Mouse (Mus musculus) lung, postnatal 0 days (tissue): ENCODE data around the gene Jdp2. TPM values are rescaled to one million over a fixed set of nuclear protein-coding genes. Genes with fewer than 3 reads are reported as not detected.

Experiments used
- ATAC-seq: fragments of 200-750 bp; cut with Nextera tagmentation; 2 replicates; pipeline ENCODE4 v1.8.0; 2017; ENCODE audit warnings: moderate library complexity
- DNase-seq: peaks from one replicate; pipeline ENCODE4 v3.0.0-alpha.2; 2016; ENCODE audit warnings: low spot score
- H3K27ac ChIP-seq: fragments of 300-500 bp; sonication (generic); 2 replicates; pipeline ENCODE4 v1.5.1; 2014; ENCODE audit warnings: antibody characterized with exemption, mild to moderate bottlenecking, low read length, mixed read lengths
- H3K27me3 ChIP-seq: fragments of 300-500 bp; sonication (generic); replicated peaks from 2 replicates; pipeline ENCODE4 v1.6.1; 2014; ENCODE audit warnings: low read length, mixed read lengths; ENCODE audit not compliant: insufficient read depth
- H3K36me3 ChIP-seq: fragments of 300-500 bp; sonication (generic); 2 replicates; pipeline ENCODE4 v1.6.1; 2014; ENCODE audit warnings: low read length, mixed read lengths; ENCODE audit not compliant: insufficient read depth
- H3K4me1 ChIP-seq: fragments of 300-500 bp; sonication (generic); 2 replicates; pipeline ENCODE4 v1.6.1; 2014; ENCODE audit warnings: antibody characterized with exemption, low read depth, low read length, mixed read lengths; ENCODE audit not compliant: insufficient read depth
- H3K4me2 ChIP-seq: fragments of 300-500 bp; sonication (generic); replicated peaks from 2 replicates; pipeline ENCODE4 v1.6.1; 2014; ENCODE audit warnings: low read depth, mild to moderate bottlenecking, low read length, moderate library complexity, mixed read lengths
- H3K4me3 ChIP-seq: fragments of 300-500 bp; sonication (generic); 2 replicates; pipeline ENCODE4 v1.5.1; 2014; ENCODE audit warnings: low read depth, low read length
- H3K9ac ChIP-seq: fragments of 300-500 bp; sonication (generic); replicated peaks from 2 replicates; pipeline ENCODE4 v1.6.1; 2014; ENCODE audit warnings: low read depth, mild to moderate bottlenecking
- H3K9me3 ChIP-seq: fragments of 300-500 bp; sonication (generic); 2 replicates; pipeline ENCODE4 v1.6.1; 2016; ENCODE audit warnings: low read length, mixed read lengths
- CTCF ChIP-seq: IDR thresholded peaks from 2 replicates; pipeline ENCODE4 v1.5.1; 2016; ENCODE audit warnings: antibody characterized with exemption, mild to moderate bottlenecking
- EP300 ChIP-seq: IDR thresholded peaks from 2 replicates; pipeline ENCODE4 v1.6.1; 2016; ENCODE audit warnings: antibody characterized with exemption, mild to moderate bottlenecking, control low read depth
- whole genome bisulfite sequencing: fragments of 180-500 bp; shearing (Covaris S2); extraction: QIAGEN DNeasy Blood & Tissue Kit; methylation state at CpG from one replicate; pipeline ENCODE4 v1.1.7; 2014; 5-methylcytosine and 5-hydroxymethylcytosine counted together
- polyA plus RNA-seq: library from polyadenylated mRNA; unstranded; fragments of >200 nt; fragmentation: Nextera tagmentation; extraction: Ambion mirVana; gene quantifications from 2 replicates; pipeline ENCODE4 v1.2.1, GENCODE M21; 2015

Gene Jdp2
- polyA plus RNA-seq, 1 experiment from 2014 or later = 1.4 TPM

GRCm38 (mm10) chr12:85623711-85624110 is 24.9 kb downstream of the Jdp2 start:
- Histone ChIP-seq H3K9ac (no peak overlapping the region), H3K27me3 (no peaks in the 10 kb centered on the region), H3K27ac (peak overlapping the region; percentile 47), H3K4me1 (peaks cover 17% of the 10 kb centered on the region; the same call in 1 of the 2 replicates), H3K36me3 (peaks cover 8% of the 10 kb centered on the region; the same call in 1 of the 2 replicates), H3K4me3 (no peak overlapping the region), H3K4me2 (no peak overlapping the region), H3K9me3 (no peaks in the 10 kb centered on the region)
- WGBS = 10% methylated on average over 3 of the region's 3 CpGs
- DNase-seq (peak; percentile 68), ATAC-seq (peak; percentile 88)
- TF ChIP-seq EP300 = peak; percentile 77
- no peak for TF ChIP-seq CTCF

DNA sequence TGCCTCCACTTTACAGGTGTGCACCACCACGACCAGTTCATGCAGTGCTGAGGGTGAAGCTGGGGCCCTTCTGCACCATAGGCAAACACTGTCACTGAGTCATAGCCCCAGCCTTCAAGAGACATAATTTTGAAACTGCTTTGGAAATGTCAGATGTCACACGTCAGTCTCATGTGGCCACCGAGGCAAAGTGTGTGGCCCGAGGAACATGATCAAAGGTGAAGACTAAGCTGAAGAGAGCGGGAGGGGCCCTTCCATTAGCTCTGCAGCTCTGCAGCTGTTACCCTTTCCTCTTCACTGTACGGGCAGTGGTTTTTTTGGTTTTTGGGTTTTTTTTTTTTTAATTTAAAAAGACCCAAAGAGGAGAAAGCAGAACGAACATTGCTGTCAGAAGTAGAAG is 25.8 kb downstream of the Jdp2 start:
- Histone ChIP-seq H3K9me3 (no peaks in the 10 kb centered on the region), H3K27ac (peak overlapping the region; percentile 47; the same call in 1 of the 2 replicates), H3K4me3 (no peak overlapping the region), H3K4me1 (peaks cover 19% of the 10 kb centered on the region; the same call in 1 of the 2 replicates), H3K9ac (no peak overlapping the region), H3K4me2 (no peak overlapping the region), H3K27me3 (no peaks in the 10 kb centered on the region), H3K36me3 (peaks cover 8% of the 10 kb centered on the region; the same call in 1 of the 2 replicates)
- no peak for DNase-seq
- ATAC-seq = peak; percentile 34; the same call in 1 of the 2 replicates
- TF ChIP-seq EP300 = no peak
- WGBS = 46% methylated on average over 7 of the region's 7 CpGs

DNA sequence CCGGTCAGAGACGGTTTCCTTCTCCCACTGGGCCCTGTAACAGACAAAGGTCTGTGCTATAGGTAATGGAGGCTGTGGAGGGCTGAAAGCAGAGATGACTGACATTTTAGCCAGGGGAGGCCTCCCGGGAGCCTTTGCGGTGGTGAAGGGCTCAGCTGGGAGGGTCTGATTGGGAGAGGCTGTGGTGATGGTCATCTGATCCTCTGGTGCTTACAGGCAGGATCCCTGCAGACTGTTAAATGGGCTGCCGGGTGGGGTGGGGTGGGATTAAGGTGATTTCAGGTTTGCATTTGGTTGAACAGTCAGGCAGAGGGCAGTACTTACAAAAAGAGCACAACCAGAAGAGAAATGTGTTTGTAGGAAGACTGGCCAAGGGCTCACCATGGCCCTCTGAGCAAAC is 27.0 kb downstream of the Jdp2 start:
- ATAC-seq (no peak), DNase-seq (no peak)
- Histone ChIP-seq H3K36me3 (peaks cover 8% of the 10 kb centered on the region; the same call in 1 of the 2 replicates), H3K27ac (no peak overlapping the region), H3K9me3 (no peaks in the 10 kb centered on the region), H3K4me1 (peaks cover 21% of the 10 kb centered on the region; the same call in 1 of the 2 replicates), H3K4me2 (no peak overlapping the region), H3K27me3 (no peaks in the 10 kb centered on the region), H3K9ac (no peak overlapping the region), H3K4me3 (no peak overlapping the region)
- TF ChIP-seq CTCF = no peak
- TF ChIP-seq EP300 = no peak
- 60% methylated on average over 5 of the region's 5 CpGs for WGBS

GRCm38 (mm10) chr12:85629661-85630481 is 31.0 kb downstream of the Jdp2 start:
- TF ChIP-seq CTCF (no peak), EP300 (no peak)
- H3K9ac ChIP-seq = no peak overlapping the region
- no peak overlapping the region for H3K27ac ChIP-seq
- no peaks in the 10 kb centered on the region for H3K27me3 ChIP-seq
- no peak overlapping the region for H3K4me2 ChIP-seq
- 47% methylated on average over 21 of the region's 21 CpGs for WGBS
- ATAC-seq = peak; percentile 65
- no peak overlapping the region for H3K4me3 ChIP-seq
- peaks cover 35% of the 10 kb centered on the region for H3K36me3 ChIP-seq
- no peaks in the 10 kb centered on the region for H3K9me3 ChIP-seq
- 0 out of 2 replicates have a peak, but pooled peaks cover 4% of the 10 kb centered on the region for H3K4me1 ChIP-seq
- peak; percentile 48 for DNase-seq

GRCm38 (mm10) chr12:85631196-85631595 is 32.4 kb downstream of the Jdp2 start:
- TF ChIP-seq CTCF (no peak), EP300 (no peak)
- DNase-seq (peak; percentile 58), ATAC-seq (peak; percentile 39)
- H3K27ac ChIP-seq = no peak overlapping the region
- no peak overlapping the region for H3K4me2 ChIP-seq
- H3K4me3 ChIP-seq = no peak overlapping the region
- 71% methylated on average over 4 of the region's 4 CpGs for WGBS
- H3K4me1 ChIP-seq = 0 out of 2 replicates have a peak, but pooled peaks cover 4% of the 10 kb centered on the region
- no peaks in the 10 kb centered on the region for H3K9me3 ChIP-seq
- no peak overlapping the region for H3K9ac ChIP-seq
- H3K27me3 ChIP-seq = no peaks in the 10 kb centered on the region
- H3K36me3 ChIP-seq = peaks cover 27% of the 10 kb centered on the region

DNA sequence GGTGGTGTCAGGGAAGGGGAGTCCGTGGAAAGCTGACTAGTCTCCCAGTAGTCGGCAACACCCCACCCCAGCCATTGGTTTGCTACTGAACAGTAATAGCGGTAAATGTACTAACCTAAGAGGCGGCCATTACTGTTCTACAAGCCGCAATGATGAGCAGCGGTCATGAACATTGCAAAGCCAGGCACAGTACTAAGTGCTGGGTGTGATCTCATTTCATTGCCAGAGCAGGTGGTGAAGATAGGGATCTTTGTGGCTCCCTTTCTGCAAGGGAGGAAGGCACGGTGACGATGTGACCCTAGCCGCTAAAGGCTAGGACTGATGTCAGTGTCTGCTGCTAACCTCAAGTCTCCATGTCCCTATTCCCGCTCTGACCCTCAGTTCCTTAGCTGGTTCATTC is 33.5 kb downstream of the Jdp2 start:
- no peaks in the 10 kb centered on the region for H3K9me3 ChIP-seq
- TF ChIP-seq CTCF (no peak), EP300 (no peak)
- ATAC-seq = no peak
- no peak for DNase-seq
- 0 out of 2 replicates have a peak, but pooled peaks cover 4% of the 10 kb centered on the region for H3K4me1 ChIP-seq
- no peak overlapping the region for H3K27ac ChIP-seq
- peaks cover 27% of the 10 kb centered on the region for H3K36me3 ChIP-seq
- 94% methylated on average over 10 of the region's 10 CpGs for WGBS
- H3K4me2 ChIP-seq = no peak overlapping the region
- H3K27me3 ChIP-seq = no peaks in the 10 kb centered on the region
- no peak overlapping the region for H3K4me3 ChIP-seq
- H3K9ac ChIP-seq = no peak overlapping the region
